ENCODE assay signal across 7 mouse cellular contexts in genomic region chr11:116850833-116851477, GRCm38 (mm10). TPM values are rescaled to one million over a fixed set of nuclear protein-coding genes. Genes with fewer than 3 reads are reported as not detected.
A peak's percentile ranks its signal among the peaks of the same experiment; 100 is the strongest.
DNase-seq lines count a peak whose midpoint lies in the region; ATAC-seq and TF ChIP-seq lines count a peak whose summit lies in the region.

No protein-coding gene starts in this region.

- no peaks in the 10 kb centered on the region for H3K27me3 ChIP-seq in lung, embryonic 14.5 days (ENCODE audit: insufficient read depth, low read length)
- no peaks in the 10 kb centered on the region for H3K27me3 ChIP-seq in limb, embryonic 12.5 days
- H3K27me3 ChIP-seq in small intestine, adult 2 months (ENCODE audit: control insufficient read depth, insufficient read depth, low read length) = no peaks in the 10 kb centered on the region

- H3K27ac ChIP-seq in lung, embryonic 14.5 days (ENCODE audit: low read depth) = peak overlapping the region; percentile 20; the same call in 1 of the 2 replicates
- no peak overlapping the region for H3K27ac ChIP-seq in embryonic fibroblast, embryonic 13.5 days (ENCODE audit: insufficient read depth, low read length)
- 0 out of 2 replicates have a peak overlapping the region, but pooled peaks have one; percentile 99 for H3K27ac ChIP-seq in limb, embryonic 12.5 days
- H3K27ac ChIP-seq in small intestine, adult 2 months (ENCODE audit: insufficient read depth, low read depth, low read length) = peak overlapping the region; percentile 99

- H3K4me2 ChIP-seq in lung, embryonic 14.5 days = peak overlapping the region; percentile 92
- peak overlapping the region; percentile 93 for H3K4me2 ChIP-seq in limb, embryonic 12.5 days

- peak overlapping the region; percentile 93 for H3K9ac ChIP-seq in lung, embryonic 14.5 days
- peak overlapping the region; percentile 99 for H3K9ac ChIP-seq in limb, embryonic 12.5 days (replicated peaks)

- ATAC-seq in lung, embryonic 14.5 days (ENCODE audit: insufficient read depth) = no peak
- no peak for ATAC-seq in limb, embryonic 12.5 days (ENCODE audit: insufficient number of reproducible peaks, insufficient read depth, low FRiP score, low TSS enrichment, low read depth)

- peak; percentile 26 for DNase-seq in lung, embryonic 14.5 days
- no peak for DNase-seq in lung, adult 18-20 months
- no peak for DNase-seq in gastrocnemius, postnatal 4 days (ENCODE audit: low spot score in 2 of 2)
- no peak for DNase-seq in adrenal gland, adult 8-10 months

- no peaks in the 10 kb centered on the region for H3K9me3 ChIP-seq in lung, embryonic 14.5 days (ENCODE audit: low read depth, low read length)
- no peaks in the 10 kb centered on the region for H3K9me3 ChIP-seq in limb, embryonic 12.5 days

- peak overlapping the region; percentile 81 for H3K4me3 ChIP-seq in lung, embryonic 14.5 days (ENCODE audit: low read depth, low read length)
- H3K4me3 ChIP-seq in embryonic fibroblast, embryonic 13.5 days (ENCODE audit: insufficient read depth, low read length) = peak overlapping the region; percentile 96
- peak overlapping the region; percentile 97 for H3K4me3 ChIP-seq in limb, embryonic 12.5 days (replicated peaks)
- peak overlapping the region; percentile 37; the same call in 1 of the 2 replicates for H3K4me3 ChIP-seq in small intestine, adult 2 months (ENCODE audit: low read depth, low read length)

- no peak for TF ChIP-seq POLR2A in embryonic fibroblast, embryonic 13.5 days (IDR thresholded peaks at IDR 0.05; ENCODE audit: low read depth, low read length)
- no peak for TF ChIP-seq POLR2A in small intestine, adult 2 months (IDR thresholded peaks at IDR 0.05; ENCODE audit: low read depth, low read length)

- peaks cover 54% of the 10 kb centered on the region for H3K36me3 ChIP-seq in lung, embryonic 14.5 days (ENCODE audit: insufficient read depth)
- peaks cover 56% of the 10 kb centered on the region for H3K36me3 ChIP-seq in limb, embryonic 12.5 days
- H3K36me3 ChIP-seq in small intestine, adult 2 months (ENCODE audit: control insufficient read depth, insufficient read depth, low read length) = peaks cover 31% of the 10 kb centered on the region

- H3K4me1 ChIP-seq in lung, embryonic 14.5 days (ENCODE audit: insufficient read depth) = no peaks in the 10 kb centered on the region
- peaks cover 2% of the 10 kb centered on the region; the same call in 1 of the 2 replicates for H3K4me1 ChIP-seq in embryonic fibroblast, embryonic 13.5 days (ENCODE audit: control insufficient read depth, insufficient read depth, low read length)
- H3K4me1 ChIP-seq in limb, embryonic 12.5 days (replicated peaks) = peaks cover 21% of the 10 kb centered on the region
- H3K4me1 ChIP-seq in small intestine, adult 2 months (ENCODE audit: control insufficient read depth, insufficient read depth, insufficient read length, low read length) = 0 out of 2 replicates have a peak, but pooled peaks cover 4% of the 10 kb centered on the region

- TF ChIP-seq CTCF in lung, embryonic 14.5 days (IDR thresholded peaks at IDR 0.05; ENCODE audit: low read depth) = no peak
- no peak for TF ChIP-seq CTCF in embryonic fibroblast, embryonic 13.5 days (IDR thresholded peaks at IDR 0.05; ENCODE audit: borderline replicate concordance, insufficient read depth, low read length)
- no peak for TF ChIP-seq CTCF in small intestine, adult 2 months (IDR thresholded peaks at IDR 0.05; ENCODE audit: extremely low read depth, insufficient read length, insufficient replicate concordance, low read depth, low read length)

- WGBS in lung, embryonic 14.5 days = 26% methylated on average over 6 of the region's 6 CpGs
- WGBS in limb, embryonic 12.5 days = 42% methylated on average over 6 of the region's 6 CpGs
- WGBS in small intestine, adult 2 months = 3% methylated on average over 6 of the region's 6 CpGs

RNA-seq across cellular contexts. Expression of gene Mfsd11, which starts 1.3 kb away (rescaled TPM):
- 31.8 and 36.7 TPM in 2 replicates for polyA plus RNA-seq in lung, embryonic 14.5 days (2014; fragmentation: Nextera tagmentation; extraction: Ambion mirVana)
- 30.7 and 36.6 TPM in 2 replicates for polyA plus RNA-seq in embryonic fibroblast, embryonic 13.5 days (2011; ENCODE audit: insufficient read length, low read depth, missing spikeins)
- polyA plus RNA-seq in limb, embryonic 12.5 days (2016; fragmentation: Nextera tagmentation; extraction: Ambion mirVana) = 42.8 and 43.4 TPM in 2 replicates
- polyA plus RNA-seq in small intestine, adult 2 months (2012; rRNA removed) = 15.2 and 27.0 TPM in 2 replicates
- total RNA-seq in gastrocnemius, postnatal 4 days (2021) = 10 to 100 TPM; 42.8 to 43.1 TPM
- total RNA-seq in adrenal gland, adult 8-10 months (2022) = 10 to 100 TPM; 45.7 to 69.2 (median 52.9) TPM

RNA-seq across cellular contexts. Expression of gene Srsf2, which starts 1.9 kb away (rescaled TPM):
- polyA plus RNA-seq in lung, embryonic 14.5 days (2014; fragmentation: Nextera tagmentation; extraction: Ambion mirVana) = 1,038 and 1,045 TPM in 2 replicates
- 301 and 306 TPM in 2 replicates for polyA plus RNA-seq in embryonic fibroblast, embryonic 13.5 days (2011; ENCODE audit: insufficient read length, low read depth, missing spikeins)
- polyA plus RNA-seq in limb, embryonic 12.5 days (2016; fragmentation: Nextera tagmentation; extraction: Ambion mirVana) = 1,004 and 1,014 TPM in 2 replicates
- polyA plus RNA-seq in small intestine, adult 2 months (2012; rRNA removed) = 352 and 658 TPM in 2 replicates
- total RNA-seq in gastrocnemius, postnatal 4 days (2021) = 100 to 1,000 TPM; 181 to 207 TPM
- total RNA-seq in adrenal gland, adult 8-10 months (2022) = 100 to 1,000 TPM; 183 to 287 (median 255) TPM

RNA-seq across cellular contexts. Expression of gene Jmjd6, which starts 7.7 kb away (rescaled TPM):
- 61.2 and 66.3 TPM in 2 replicates for polyA plus RNA-seq in lung, embryonic 14.5 days (2014; fragmentation: Nextera tagmentation; extraction: Ambion mirVana)
- polyA plus RNA-seq in embryonic fibroblast, embryonic 13.5 days (2011; ENCODE audit: insufficient read length, low read depth, missing spikeins) = 37.1 and 38.7 TPM in 2 replicates
- polyA plus RNA-seq in limb, embryonic 12.5 days (2016; fragmentation: Nextera tagmentation; extraction: Ambion mirVana) = 84.5 and 86.2 TPM in 2 replicates
- 21.7 and 24.2 TPM in 2 replicates for polyA plus RNA-seq in small intestine, adult 2 months (2012; rRNA removed)
- total RNA-seq in gastrocnemius, postnatal 4 days (2021) = 10 to 100 TPM; 35.6 to 39.7 TPM
- total RNA-seq in adrenal gland, adult 8-10 months (2022) = 10 to 100 TPM; 31.8 to 41.1 (median 33.4) TPM

RNA-seq across cellular contexts. Expression of gene Mettl23, which starts 7.9 kb away (rescaled TPM):
- polyA plus RNA-seq in lung, embryonic 14.5 days (2014; fragmentation: Nextera tagmentation; extraction: Ambion mirVana) = 58.3 and 62.2 TPM in 2 replicates
- polyA plus RNA-seq in embryonic fibroblast, embryonic 13.5 days (2011; ENCODE audit: insufficient read length, low read depth, missing spikeins) = 20.4 and 22.4 TPM in 2 replicates
- polyA plus RNA-seq in limb, embryonic 12.5 days (2016; fragmentation: Nextera tagmentation; extraction: Ambion mirVana) = 58.8 and 65.3 TPM in 2 replicates
- polyA plus RNA-seq in small intestine, adult 2 months (2012; rRNA removed) = 10.3 and 11.6 TPM in 2 replicates
- 10 to 100 TPM; 23.7 to 26.6 TPM for total RNA-seq in gastrocnemius, postnatal 4 days (2021)
- 10 to 100 TPM; 28.2 to 43.9 (median 32.6) TPM for total RNA-seq in adrenal gland, adult 8-10 months (2022)

RNA-seq across cellular contexts. Expression of gene Mxra7, which starts 23.1 kb away (rescaled TPM):
- 13.7 and 15.9 TPM in 2 replicates for polyA plus RNA-seq in lung, embryonic 14.5 days (2014; fragmentation: Nextera tagmentation; extraction: Ambion mirVana)
- 76.8 and 82.4 TPM in 2 replicates for polyA plus RNA-seq in embryonic fibroblast, embryonic 13.5 days (2011; ENCODE audit: insufficient read length, low read depth, missing spikeins)
- 19.6 and 20.8 TPM in 2 replicates for polyA plus RNA-seq in limb, embryonic 12.5 days (2016; fragmentation: Nextera tagmentation; extraction: Ambion mirVana)
- 31.6 and 36.2 TPM in 2 replicates for polyA plus RNA-seq in small intestine, adult 2 months (2012; rRNA removed)
- 10 to 100 TPM; 54.5 to 65.3 TPM for total RNA-seq in gastrocnemius, postnatal 4 days (2021)
- total RNA-seq in adrenal gland, adult 8-10 months (2022) = 100 to 1,000 TPM in 2 of 4 experiments, 10 to 100 TPM in 2; 43.8 to 117 (median 81.5) TPM

Comparison
In these comparisons a context has a peak if more than half of its experiments do, and no peak if none do; other contexts are left out.
1. H3K4me3 ChIP-seq: peak in every context shown above with its lines; median percentile 97 in limb, embryonic 12.5 days; 96 in embryonic fibroblast, embryonic 13.5 days; 81 in lung, embryonic 14.5 days; 37 in small intestine, adult 2 months.